Comparison of ENCODE assay signal across 12 mouse cellular contexts in the genomic region with DNA sequence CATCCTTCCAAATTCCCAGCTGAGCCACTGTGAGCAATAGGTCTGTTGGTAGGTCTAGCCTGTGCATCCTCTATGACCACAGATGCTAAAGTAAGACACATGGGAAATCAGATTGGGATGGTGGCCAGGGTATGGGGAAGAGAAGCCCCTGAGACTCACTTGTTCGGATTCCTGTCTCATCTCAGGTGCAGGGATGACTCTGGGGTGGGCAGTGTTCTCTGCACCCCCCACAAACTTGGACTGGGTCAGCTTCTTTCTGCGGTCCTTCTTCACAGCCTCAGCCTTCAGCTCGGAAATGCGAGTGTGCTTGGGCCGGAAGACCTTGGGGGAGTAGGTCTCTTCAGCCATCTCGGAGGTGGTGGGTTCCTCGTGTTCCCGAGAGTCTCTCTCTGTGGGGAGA. TPM values are rescaled to one million over a fixed set of nuclear protein-coding genes. Genes with fewer than 3 reads are reported as not detected.
"Had no signal": no experiment of that assay in that cellular context is flagged by ENCODE, and none has a peak within 500 bp of the region (broad histone marks: within the 10 kb centered on the region; RNA-seq: fewer than 3 reads in every experiment).

No protein-coding gene starts in this region.

- DNase-seq: lung, adult 18-20 months; lung, embryonic 14.5 days; lung, postnatal 10 days; lung, postnatal 4 days; midbrain, embryonic 14.5 days; right cerebral cortex, postnatal 14 days; thymus, adult 2 months; thymus, postnatal 25 days; thymus, postnatal 4 days had no signal

RNA-seq across cellular contexts. Expression of gene Igfbp5, which starts 11.0 kb away (rescaled TPM):
- total RNA-seq: megakaryocyte-erythroid progenitor cell, adult 5-6 weeks had no signal

RNA-seq across cellular contexts. Expression of gene Igfbp2, which starts 39.4 kb away (rescaled TPM):
- total RNA-seq: megakaryocyte, adult 5-6 weeks; megakaryocyte-erythroid progenitor cell, adult 5-6 weeks; neutrophil, adult 5-6 weeks had no signal
